Mouse (Mus musculus): ENCODE results near the gene Col4a2.
A peak's percentile ranks its signal among the peaks of the same experiment; 100 is the strongest.
"Not testable (repeated sequence)": the region's sequence is repeated elsewhere in the genome, so short reads cannot be mapped to it uniquely, and the experiment has no call there.

Col4a2 gene

GRCm38 (mm10) chr8:11481876-11482275 is 169.3 kb downstream of the Col4a2 start:
- DNase-seq (ENCODE audit: low spot score in 2 of 2): no peak

- DNase-seq (ENCODE audit: low spot score in 2 of 2): no peak
Measured at GRCm38 (mm10) chr8:11482537-11482936, 169.9 kb downstream of the Col4a2 start.

- peak; percentile 74 to 80 for DNase-seq (ENCODE audit: low spot score in 2 of 2)
Measured at GRCm38 (mm10) chr8:11486142-11486541, 173.5 kb downstream of the Col4a2 start.

- no peak for DNase-seq (ENCODE audit: low spot score in 2 of 2)
Measured at GRCm38 (mm10) chr8:11487229-11487628, 174.6 kb downstream of the Col4a2 start.

- DNase-seq (ENCODE audit: low spot score in 2 of 2): not testable (repeated sequence)
Measured at GRCm38 (mm10) chr8:11492340-11492739, 179.7 kb downstream of the Col4a2 start.

GRCm38 (mm10) chr8:11497017-11497990 is 184.7 kb downstream of the Col4a2 start, which contains the start of gene Naxd:
Gene Naxd (plus strand): TSS chr8:11497506.
- peak; percentile 89 to 91 for DNase-seq (ENCODE audit: low spot score in 2 of 2)

- DNase-seq (ENCODE audit: low spot score in 2 of 2): no peak
Measured at GRCm38 (mm10) chr8:11498281-11498680, 185.7 kb downstream of the Col4a2 start.

Data from right cerebral cortex, adult 2 months (tissue).